Mouse (Mus musculus) hindlimb bud, embryonic 11.5 days (tissue): ENCODE results near the gene Tpp2.
"Not testable (repeated sequence)": the region's sequence is repeated elsewhere in the genome, so short reads cannot be mapped to it uniquely, and the experiment has no call there.

Experiments used
- DNase-seq: peaks from one replicate; pipeline ENCODE4 v3.0.0-alpha.2; 2012; ENCODE audit warnings: low read depth, low spot score; ENCODE audit errors: extremely low spot score

Gene Tpp2

DNA sequence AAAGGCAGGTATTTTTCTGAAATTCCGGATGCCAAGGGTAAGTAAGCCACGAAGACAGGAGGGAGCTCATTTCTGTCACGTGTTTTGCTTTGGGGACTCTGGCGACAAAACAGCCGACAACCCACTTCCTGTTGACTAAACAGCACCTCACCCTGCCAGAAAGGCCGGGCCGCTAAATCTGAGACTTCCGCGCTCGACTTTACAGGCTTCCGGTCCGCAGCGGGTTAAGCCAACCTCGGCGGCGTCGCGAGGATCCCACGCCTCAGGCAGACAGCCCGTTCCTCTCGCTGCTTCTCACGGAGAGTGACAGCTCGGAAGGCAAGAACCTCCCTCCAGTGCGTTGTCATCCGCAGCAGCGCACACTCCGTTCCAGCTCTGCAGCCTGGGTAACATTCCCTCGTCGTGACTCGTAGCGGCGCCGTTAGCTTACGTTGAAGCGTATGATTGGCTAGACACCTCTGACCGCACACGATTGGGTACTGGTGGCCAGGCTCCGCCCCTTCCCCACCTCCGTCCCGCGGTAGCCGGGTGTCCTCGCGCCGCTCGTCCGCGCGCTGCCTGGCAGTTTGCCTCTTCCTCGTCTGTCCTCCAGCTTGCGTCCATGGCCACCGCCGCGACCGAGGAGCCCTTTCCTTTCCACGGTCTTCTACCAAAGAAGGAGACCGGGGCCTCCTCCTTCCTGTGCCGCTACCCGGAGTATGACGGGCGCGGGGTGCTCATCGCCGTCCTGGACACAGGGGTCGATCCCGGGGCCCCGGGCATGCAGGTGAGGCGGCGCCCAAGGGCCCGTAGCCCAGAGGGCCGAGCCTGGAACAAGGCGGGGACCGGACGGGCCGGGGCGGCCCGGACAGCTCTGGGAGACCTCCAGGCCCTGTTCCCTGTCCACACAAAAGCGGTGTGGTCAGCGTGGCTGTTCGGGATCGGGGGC is at the start of gene Tpp2:
Gene Tpp2, plus strand, starts transcription at position 160 of the 928 bp plus-strand sequence.
- peak; percentile 93 for DNase-seq

DNA sequence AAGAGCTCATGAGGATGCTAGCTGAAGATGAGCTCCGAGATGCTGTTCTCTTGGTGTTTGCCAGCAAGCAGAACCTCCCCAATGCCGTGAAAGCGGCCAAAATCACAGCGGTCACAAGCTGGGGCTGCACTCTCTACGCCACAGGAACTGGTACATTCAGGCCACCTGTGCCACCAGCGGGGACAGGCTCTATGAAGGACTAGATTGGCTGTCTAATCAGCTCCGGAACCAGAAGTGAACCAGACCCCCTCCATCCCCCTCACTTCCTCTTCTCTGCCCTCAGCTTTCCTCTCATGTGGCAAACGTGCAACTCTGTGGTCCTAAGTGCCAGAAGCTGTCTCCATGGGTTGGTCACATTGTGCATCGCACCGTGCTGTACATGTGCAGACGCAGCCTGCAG is 45.1 kb upstream of the Tpp2 start:
- DNase-seq = not testable (repeated sequence)

GRCm38 (mm10) chr1:43895742-43896141 is 37.7 kb upstream of the Tpp2 start:
- DNase-seq = no peak

- DNase-seq = no peak
These were observed 36.3 kb upstream of the Tpp2 start for GRCm38 (mm10) chr1:43897131-43897530.

- DNase-seq = no peak
These were observed 35.5 kb upstream of the Tpp2 start for GRCm38 (mm10) chr1:43897987-43898386.

DNA sequence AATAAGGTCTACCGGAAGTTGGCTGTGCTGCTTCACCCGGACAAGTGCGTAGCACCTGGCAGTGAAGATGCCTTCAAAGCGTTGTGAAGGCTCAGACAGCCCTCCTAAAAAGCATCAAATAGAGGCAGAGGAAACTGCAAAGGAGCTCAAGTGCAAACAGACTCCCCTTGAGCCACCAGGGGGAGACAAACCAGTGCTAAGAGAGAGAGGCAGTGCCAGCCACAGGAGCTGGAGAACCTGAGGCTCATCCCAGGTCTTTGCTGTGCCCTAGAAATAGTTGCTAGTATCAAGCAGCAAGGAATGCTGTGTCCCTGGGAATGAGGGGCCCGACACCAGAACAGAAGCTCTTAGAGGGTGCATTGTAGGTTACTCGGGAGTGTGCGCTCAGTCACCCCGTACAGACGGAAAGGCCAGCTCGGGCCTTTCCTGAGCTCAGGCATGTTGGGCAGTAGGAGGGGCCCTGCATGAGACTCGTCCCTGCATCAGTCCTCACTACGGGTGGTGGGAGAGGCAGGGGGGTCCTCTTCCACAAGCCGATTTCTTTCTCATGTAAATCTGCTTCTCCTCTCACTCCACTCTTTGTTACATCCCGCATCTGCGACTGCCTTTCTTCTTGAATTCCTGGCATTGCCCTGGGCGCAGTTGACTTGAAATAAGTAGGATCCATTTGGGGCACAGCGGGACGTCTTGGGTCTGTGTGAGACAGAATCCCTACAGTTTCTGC is 34.3 kb upstream of the Tpp2 start:
- peak; percentile 54 for DNase-seq

GRCm38 (mm10) chr1:43902417-43902816 is 31.0 kb upstream of the Tpp2 start:
- DNase-seq = no peak

DNA sequence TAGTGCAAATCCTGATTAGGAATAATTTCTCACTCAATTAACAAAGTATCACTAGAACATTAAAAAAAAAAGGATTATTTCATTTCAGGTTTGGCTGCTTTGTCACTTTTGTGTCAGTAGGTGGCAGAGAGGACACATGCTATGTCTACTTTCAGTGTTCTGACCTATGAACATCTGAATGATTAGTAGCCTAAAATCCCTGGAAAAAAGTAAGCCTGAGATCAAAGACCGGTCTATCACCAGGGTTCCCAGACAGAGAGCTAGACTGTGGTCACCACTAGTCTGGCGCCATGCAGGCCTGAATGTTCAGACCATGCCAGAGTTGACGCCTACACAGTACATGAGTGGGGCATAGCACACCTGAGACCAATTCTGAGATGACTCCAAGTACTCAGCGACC is 30.6 kb upstream of the Tpp2 start:
- no peak for DNase-seq

GRCm38 (mm10) chr1:43915428-43915827 is 18.0 kb upstream of the Tpp2 start:
- DNase-seq = no peak

- DNase-seq = no peak
These were observed 16.6 kb upstream of the Tpp2 start for GRCm38 (mm10) chr1:43916854-43917253.

DNA sequence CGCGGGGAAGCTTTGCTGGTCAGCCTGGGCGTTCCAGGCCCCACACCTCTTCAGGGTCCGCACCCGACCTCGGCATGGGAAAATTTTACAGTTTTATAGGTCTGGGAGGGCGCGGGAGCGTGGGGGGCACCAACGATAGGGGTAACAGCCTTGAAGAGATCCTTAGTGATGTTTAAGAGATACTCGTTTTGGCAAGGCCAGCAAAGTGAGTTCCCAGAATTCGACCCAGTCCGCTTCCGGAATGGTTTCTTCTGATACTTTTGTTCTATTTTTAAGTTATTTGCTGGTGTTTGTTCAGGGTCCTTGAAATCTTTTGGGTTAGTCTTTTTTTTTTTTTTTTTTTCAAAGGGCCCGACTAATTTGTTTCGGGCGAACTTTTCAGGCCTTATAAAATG is 966 bp downstream of the Tpp2 start:
- no peak for DNase-seq

DNA sequence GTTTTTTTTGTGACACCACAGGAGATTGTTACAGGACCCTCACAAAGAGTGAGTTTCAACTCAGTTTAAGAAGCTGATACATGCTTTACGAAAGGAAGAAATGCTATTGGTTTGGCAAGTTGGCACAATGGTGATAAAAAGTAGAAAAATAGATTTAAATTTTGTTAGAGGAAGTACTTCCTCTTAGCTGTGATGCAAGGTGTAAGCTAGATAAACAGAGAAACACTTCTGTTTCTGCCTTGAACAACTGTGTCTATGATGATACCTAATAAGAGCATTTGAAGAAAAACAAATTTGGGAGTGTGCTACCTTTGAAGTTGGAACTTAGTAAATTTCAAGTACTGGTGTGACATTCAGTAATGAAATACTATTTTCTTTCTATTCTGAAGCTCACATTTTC is 5.9 kb downstream of the Tpp2 start:
- no peak for DNase-seq

- no peak for DNase-seq
These were observed 8.2 kb downstream of the Tpp2 start for GRCm38 (mm10) chr1:43941476-43942217.

DNA sequence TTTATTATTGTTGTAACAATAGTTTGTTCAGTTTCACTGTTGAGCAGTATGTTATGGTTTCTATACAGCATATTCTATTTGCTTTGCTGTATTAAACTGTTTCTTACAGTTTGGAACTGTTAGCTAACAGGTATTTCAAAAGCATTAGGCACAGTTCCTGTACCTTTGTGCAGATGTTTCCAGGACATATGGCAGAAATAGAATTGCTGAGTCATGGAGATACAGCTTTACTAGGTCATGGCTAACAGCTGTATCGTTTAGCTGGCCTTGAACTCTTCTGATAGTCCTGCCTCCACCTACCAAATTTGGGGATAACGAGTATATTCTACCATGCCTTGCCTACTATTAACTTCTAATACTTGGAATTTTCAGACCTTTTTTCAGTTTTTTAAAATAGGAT is 9.4 kb downstream of the Tpp2 start:
- no peak for DNase-seq

DNA sequence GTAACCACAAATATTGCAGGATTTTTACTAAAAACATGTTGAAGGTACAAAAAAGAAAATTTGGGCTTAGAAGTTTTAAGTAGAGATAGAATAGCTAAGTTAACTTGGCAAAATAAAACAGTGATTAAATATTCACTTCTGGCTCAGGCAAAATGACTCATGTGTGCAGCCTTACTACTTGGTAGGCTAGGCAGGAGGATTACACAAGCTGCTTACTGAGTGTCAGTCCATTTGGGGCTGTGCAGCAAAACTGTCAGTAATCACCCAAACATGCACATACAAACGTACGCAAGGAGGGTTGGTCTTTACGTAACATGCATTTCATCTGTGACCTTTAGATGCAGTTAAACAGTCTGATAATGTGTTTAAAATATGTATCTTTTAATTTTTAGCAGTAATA is 20.2 kb downstream of the Tpp2 start:
- no peak for DNase-seq

DNA sequence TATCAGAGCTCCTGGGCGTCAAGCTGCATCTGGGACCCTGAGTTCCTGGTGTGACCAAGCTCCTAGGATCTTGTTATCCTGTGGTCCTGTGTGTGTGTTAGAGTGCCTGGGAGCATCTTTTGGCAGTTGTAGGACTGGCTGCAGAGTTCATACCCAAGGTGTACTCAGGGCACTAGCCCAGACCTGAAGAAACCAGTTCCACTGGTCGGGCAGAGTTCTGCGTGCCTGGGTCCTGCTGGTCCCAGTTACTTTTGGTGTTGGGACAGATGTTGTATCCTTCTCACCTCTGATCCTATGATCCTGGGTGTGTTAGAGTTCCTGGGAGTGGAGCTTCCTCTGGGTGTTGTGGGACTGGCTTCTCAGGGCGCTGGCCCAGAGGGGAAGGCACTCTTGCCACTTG is 30.9 kb downstream of the Tpp2 start:
- no peak for DNase-seq

- DNase-seq = no peak
These were observed 33.3 kb downstream of the Tpp2 start for GRCm38 (mm10) chr1:43966756-43967155.

GRCm38 (mm10) chr1:43969361-43969760 is 35.9 kb downstream of the Tpp2 start:
- no peak for DNase-seq

GRCm38 (mm10) chr1:43971089-43971488 is 37.6 kb downstream of the Tpp2 start:
- DNase-seq = no peak

DNA sequence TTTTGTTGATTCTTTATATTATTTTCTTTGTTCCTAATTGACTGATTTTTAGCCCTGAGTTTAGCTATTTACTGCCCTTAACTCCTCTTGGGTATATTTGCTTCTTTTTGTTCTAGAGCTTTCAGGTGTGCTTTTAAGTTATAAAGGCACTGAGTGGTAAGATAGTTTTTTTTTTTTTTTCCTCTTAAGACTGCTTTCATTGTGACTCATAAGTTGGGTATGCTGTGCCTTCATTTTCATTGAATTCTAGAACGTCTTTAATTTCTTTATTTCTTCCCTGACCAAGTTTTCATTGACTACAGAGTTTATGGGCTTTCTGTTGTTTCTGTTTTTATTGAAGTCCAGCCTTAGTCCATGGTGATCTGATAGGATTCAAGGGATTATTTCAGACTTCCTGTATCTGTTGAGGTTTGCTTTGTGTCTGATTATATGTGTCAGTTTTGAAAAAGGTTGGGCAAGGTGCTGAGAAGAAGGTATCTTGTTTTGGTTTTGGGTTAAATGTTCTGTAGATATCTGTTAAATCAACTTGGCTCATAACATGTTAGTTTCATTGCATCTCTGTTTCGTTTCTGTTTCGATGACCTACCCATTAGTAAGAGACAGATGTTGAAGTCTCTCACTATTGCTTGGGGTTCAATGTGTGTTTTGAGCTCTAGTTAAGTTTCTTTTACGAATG is 63.6 kb downstream of the Tpp2 start:
- DNase-seq = no peak

DNA sequence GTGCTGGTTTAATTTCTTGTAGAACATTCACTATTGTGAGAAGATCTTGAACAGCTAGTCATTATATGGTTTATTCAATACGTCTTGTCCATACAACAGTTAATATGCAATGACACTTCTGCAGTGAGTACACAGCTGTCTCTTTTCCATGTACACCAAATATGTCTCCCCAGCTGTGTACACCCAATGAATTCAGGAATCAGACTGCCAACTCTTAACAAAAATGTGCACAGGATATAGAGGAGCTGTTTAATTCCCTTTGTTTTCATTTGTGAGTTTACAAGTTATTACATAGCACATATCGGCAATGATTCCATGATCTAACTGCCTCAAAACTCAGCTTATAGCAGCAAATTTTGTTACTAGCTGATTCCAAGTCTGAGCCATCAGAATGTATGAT is 71.1 kb downstream of the Tpp2 start:
- no peak for DNase-seq
